Mouse (Mus musculus) thymus, adult 2 months (tissue): ENCODE results near the gene Ttc32. TPM values are rescaled to one million over a fixed set of nuclear protein-coding genes. Genes with fewer than 3 reads are reported as not detected.

Source experiments
- DNase-seq: peaks from one replicate; pipeline ENCODE4 v3.0.0; 2021
- H3K27ac ChIP-seq: fragments of 200-500 bp; 2 replicates; pipeline ENCODE4 v1.5.1; 2012; ENCODE audit warnings: low read length, control low read depth; ENCODE audit not compliant: control insufficient read depth, insufficient read depth
- H3K27me3 ChIP-seq: fragments of 200-500 bp; 2 replicates; pipeline ENCODE4 v1.6.1; 2012; ENCODE audit warnings: mild to moderate bottlenecking, low read length, moderate library complexity, mixed read lengths; ENCODE audit not compliant: control insufficient read depth, insufficient read depth
- H3K36me3 ChIP-seq: fragments of 200-500 bp; 2 replicates; pipeline ENCODE4 v1.6.1; 2012; ENCODE audit warnings: mild to moderate bottlenecking, low read length, moderate library complexity; ENCODE audit not compliant: control insufficient read depth, insufficient read depth
- H3K4me1 ChIP-seq: fragments of 200-500 bp; replicated peaks from 2 replicates; pipeline ENCODE4 v1.6.1; 2012; ENCODE audit warnings: low read length; ENCODE audit not compliant: control insufficient read depth, insufficient read depth
- H3K4me3 ChIP-seq: fragments of 200-500 bp; 2 replicates; pipeline ENCODE4 v1.5.1; 2012; ENCODE audit warnings: mild to moderate bottlenecking, low read length, control low read depth, moderate library complexity; ENCODE audit not compliant: control insufficient read depth, insufficient read depth
- CTCF ChIP-seq: fragments of 200-500 bp; IDR thresholded peaks from 2 replicates; pipeline ENCODE4 v1.5.1; 2012; ENCODE audit warnings: mild to moderate bottlenecking, control low read depth, low read length, moderate library complexity, borderline replicate concordance; ENCODE audit not compliant: control insufficient read depth, poor library complexity, insufficient read depth; ENCODE audit errors: extremely low read depth
- POLR2A ChIP-seq: fragments of 200-500 bp; IDR thresholded peaks from 2 replicates; pipeline ENCODE4 v1.6.1; 2012; ENCODE audit warnings: mild to moderate bottlenecking, low read length, control low read depth, moderate library complexity; ENCODE audit not compliant: control insufficient read depth, poor library complexity, insufficient read depth; ENCODE audit errors: extremely low read depth
- WGBS: fragments of 180-500 bp; shearing (Covaris S2); methylation state at CpG from one replicate; pipeline ENCODE4 v1.1.7; 2018; 5-methylcytosine and 5-hydroxymethylcytosine counted together
- polyA plus RNA-seq: library from polyadenylated mRNA; depleted of rRNA; stranded (reverse); fragments of >200 nt; gene quantifications from 2 replicates; pipeline ENCODE4 v1.2.3, GENCODE M21; 2012

Ttc32 gene
- polyA plus RNA-seq, 1 experiment: 12.6 TPM

GRCm38 (mm10) chr12:9042759-9043158 is 13.0 kb downstream of the Ttc32 start:
- no peak overlapping the region for H3K27ac ChIP-seq
- H3K4me1 ChIP-seq: no peaks in the 10 kb centered on the region
- H3K4me3 ChIP-seq: no peak overlapping the region
- TF ChIP-seq CTCF (no peak), POLR2A (no peak)
- no peaks in the 10 kb centered on the region for H3K27me3 ChIP-seq
- 98% methylated on average over 3 of the region's 3 CpGs for WGBS
- DNase-seq: no peak
- H3K36me3 ChIP-seq: no peaks in the 10 kb centered on the region

DNA sequence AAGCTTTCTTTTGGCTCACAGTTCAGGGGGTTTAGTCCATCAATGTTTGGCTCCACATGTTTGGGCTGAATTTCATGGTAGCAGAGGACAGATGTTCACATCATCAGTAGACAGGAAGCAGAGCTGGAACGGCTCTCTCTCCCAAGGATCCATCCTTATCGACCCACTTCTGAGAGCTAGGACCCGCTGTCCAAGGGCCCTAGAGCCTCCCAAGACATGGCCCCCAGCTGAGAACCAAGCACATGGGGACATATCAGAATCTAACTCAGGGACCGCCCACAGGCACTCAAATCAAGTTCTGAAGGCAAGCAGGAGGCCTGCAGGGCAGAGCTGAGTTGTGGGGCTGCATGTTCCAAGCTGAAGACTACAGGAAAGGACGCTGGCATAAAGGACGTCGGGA is 14.9 kb downstream of the Ttc32 start:
- TF ChIP-seq CTCF: no peak
- no peak for TF ChIP-seq POLR2A
- Histone ChIP-seq H3K4me1 (no peaks in the 10 kb centered on the region), H3K27ac (no peak overlapping the region), H3K4me3 (no peak overlapping the region), H3K27me3 (no peaks in the 10 kb centered on the region), H3K36me3 (no peaks in the 10 kb centered on the region)
- 94% methylated on average over 7 of the region's 7 CpGs for WGBS
- DNase-seq: no peak

GRCm38 (mm10) chr12:9046674-9047073 is 16.9 kb downstream of the Ttc32 start:
- Histone ChIP-seq H3K27ac (no peak overlapping the region), H3K4me1 (no peaks in the 10 kb centered on the region), H3K36me3 (no peaks in the 10 kb centered on the region), H3K27me3 (no peaks in the 10 kb centered on the region), H3K4me3 (no peak overlapping the region)
- DNase-seq: no peak
- 90% methylated on average over 4 of the region's 4 CpGs for WGBS
- no peak for TF ChIP-seq POLR2A

DNA sequence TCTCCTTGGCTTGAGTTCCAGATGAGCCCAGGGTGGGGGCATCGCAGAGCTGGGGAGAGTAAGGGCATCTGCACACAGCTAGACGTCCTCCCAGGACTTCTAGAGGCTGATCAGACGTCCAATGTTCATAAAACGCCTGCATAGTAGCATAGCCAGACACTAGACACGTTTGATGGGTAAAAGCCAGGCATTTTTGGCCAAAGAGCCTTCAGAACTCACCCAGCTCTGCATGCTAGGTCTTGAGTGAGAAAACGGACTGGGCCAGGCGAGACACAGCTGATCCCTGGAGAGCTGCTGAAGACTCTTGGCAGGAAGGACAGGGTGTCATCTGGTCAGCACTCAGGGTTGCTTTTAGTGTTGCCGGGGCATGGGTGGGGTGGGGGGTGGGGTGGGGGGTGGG is 18.3 kb downstream of the Ttc32 start:
- no peak for DNase-seq
- no peaks in the 10 kb centered on the region for H3K27me3 ChIP-seq
- TF ChIP-seq POLR2A (no peak), CTCF (no peak)
- H3K36me3 ChIP-seq: no peaks in the 10 kb centered on the region
- H3K27ac ChIP-seq: no peak overlapping the region
- no peaks in the 10 kb centered on the region for H3K4me1 ChIP-seq
- H3K4me3 ChIP-seq: no peak overlapping the region
- 66% methylated on average over 8 of the region's 8 CpGs for WGBS

GRCm38 (mm10) chr12:9050824-9051223 is 21.0 kb downstream of the Ttc32 start:
- Histone ChIP-seq H3K36me3 (no peaks in the 10 kb centered on the region), H3K27ac (no peak overlapping the region), H3K4me1 (no peaks in the 10 kb centered on the region), H3K27me3 (no peaks in the 10 kb centered on the region), H3K4me3 (no peak overlapping the region)
- 18% methylated on average over 6 of the region's 6 CpGs for WGBS
- DNase-seq: no peak
- TF ChIP-seq POLR2A (no peak), CTCF (no peak)

DNA sequence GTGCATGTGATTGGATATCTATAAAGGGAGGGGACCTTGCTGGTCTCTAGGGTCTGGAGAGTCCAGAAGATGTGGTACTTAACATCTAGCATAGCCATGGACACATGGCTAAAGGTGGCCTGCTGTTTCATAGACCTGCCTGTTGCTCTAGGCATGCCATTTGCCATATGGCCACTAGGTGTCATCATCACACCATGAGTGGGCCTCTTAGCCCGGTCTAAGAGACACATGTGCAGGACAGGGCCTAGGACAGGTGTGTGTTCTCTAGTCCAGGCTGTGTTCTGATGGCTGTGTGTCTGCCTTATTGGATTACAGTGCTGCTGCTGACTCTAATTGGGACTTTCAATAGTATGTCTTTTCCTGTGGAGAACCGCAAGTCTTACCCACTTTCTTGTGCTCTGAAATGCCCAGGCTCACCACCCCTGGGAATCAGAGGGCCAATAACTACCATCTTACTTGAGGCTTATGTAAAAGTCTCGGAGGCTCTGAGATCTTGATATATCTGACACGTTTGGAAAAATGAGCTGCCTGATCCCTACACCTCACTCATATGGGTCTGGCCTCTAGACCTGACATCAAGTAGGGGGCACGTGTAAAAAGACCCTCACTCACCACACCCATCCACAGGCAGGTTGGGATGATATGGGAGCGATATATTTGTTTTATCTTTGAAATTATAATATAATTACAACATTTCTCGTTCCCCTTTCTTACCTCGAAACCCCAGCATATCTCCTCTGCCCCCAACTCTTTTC is 22.5 kb downstream of the Ttc32 start:
- H3K36me3 ChIP-seq: no peaks in the 10 kb centered on the region
- DNase-seq: peak; percentile 79
- no peaks in the 10 kb centered on the region for H3K27me3 ChIP-seq
- TF ChIP-seq CTCF (peak; percentile 58; the same call in 1 of the 2 replicates), POLR2A (no peak)
- no peak overlapping the region for H3K4me3 ChIP-seq
- WGBS: 72% methylated on average over 8 of the region's 8 CpGs
- H3K4me1 ChIP-seq: no peaks in the 10 kb centered on the region
- H3K27ac ChIP-seq: no peak overlapping the region

DNA sequence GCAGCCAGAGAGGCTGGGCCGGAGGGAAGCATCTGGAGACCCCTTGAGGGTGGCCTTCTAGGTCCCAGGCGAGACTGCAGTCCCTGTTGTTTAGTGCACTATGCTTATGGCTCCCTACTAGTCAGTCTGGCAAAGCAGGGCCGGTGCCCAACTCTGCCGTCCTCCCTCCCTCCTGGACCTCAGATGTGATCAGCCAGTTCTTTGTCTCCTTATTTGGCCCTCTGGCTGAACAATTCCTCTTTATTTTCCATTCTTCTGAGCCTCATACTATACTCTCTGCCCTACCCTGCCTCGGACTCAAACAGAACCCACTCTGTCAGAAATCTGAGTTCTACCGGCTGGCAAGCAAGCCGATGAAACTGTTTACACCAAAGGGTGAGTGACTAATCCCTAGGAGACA is 23.5 kb downstream of the Ttc32 start:
- Histone ChIP-seq H3K4me1 (no peaks in the 10 kb centered on the region), H3K36me3 (no peaks in the 10 kb centered on the region), H3K4me3 (no peak overlapping the region), H3K27ac (no peak overlapping the region), H3K27me3 (no peaks in the 10 kb centered on the region)
- DNase-seq: no peak
- TF ChIP-seq POLR2A (no peak), CTCF (no peak)
- 96% methylated on average over 7 of the region's 7 CpGs for WGBS
